Mouse (Mus musculus): ENCODE measurements around the gene Gars. TPM values are rescaled to one million over a fixed set of nuclear protein-coding genes. Genes with fewer than 3 reads are reported as not detected.

Gars gene
- 10 to 100 TPM; 60.7 to 62.6 TPM for total RNA-seq (2021)

DNA sequence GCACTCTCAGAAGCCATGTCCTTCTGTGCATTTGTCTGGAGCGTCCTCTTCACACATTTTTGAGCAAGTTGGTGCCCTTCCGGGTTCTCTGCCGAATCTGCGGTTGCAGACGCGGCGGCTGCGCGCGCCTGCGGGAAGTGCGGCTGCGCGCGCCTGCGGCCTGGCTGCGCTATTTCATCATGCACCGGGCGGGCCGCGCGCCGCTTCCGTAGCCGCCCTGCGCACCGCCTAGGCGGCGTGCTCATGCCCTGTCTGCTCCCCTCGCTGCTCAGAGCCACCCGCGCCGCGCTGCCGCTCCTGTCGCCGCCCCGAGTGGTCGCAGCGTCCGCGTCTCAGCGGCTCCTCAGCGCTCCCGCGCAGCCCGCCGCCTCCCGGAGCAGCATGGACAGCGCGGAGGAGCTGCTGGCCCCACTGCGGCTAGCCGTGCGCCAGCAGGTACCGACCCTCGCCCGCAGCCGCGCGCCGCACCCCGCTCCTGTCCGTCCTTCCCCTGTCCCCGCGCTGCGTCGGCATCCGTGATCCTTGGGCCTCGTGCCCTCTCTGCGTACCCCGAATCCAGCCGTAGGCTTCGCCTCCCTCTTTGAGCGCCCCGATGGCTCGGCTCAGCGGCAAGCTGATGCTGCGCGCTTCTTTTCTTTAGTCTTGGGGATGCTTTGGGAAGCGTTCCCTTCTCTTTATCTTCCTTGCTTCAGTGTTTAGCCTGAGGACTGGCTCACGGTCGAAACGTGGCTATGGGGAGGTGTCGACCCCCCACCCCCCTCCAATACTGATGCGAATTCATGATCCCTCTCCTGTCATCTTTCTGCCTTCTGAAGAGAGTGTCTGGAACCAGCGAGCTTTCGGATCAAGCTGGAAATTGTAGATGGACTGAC is at the start of gene Gars:
Gene Gars, plus strand, starts transcription at position 209 of the 872 bp plus-strand sequence.
- DNase-seq: peak; percentile 85 to 88
- intact Hi-C loops (cut with DNase I): loop anchor here (5.0 kb wide), 1 partner anchor 129 kb away; no protein-coding TSS in a partner anchor

DNA sequence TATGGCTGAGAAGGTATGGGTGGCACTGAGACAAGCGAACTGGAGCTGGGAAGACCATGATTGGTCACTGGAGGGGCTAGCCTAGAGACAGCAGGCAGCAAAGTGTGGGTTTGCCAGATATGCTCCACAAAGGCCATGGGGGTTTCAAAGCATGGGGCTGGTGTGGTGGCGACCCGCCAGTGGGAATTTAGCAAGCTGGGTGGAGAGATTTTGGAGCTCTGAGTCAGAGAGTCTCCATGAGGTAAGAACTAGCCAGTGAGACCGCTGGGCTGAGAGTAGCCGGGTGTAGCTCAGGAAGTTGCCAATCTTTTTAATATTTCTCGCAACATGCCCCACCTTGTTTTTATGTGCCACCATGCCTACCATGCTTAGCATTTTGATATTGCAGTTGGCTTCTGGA is 49.7 kb upstream of the Gars start:
- intact Hi-C loops (cut with DNase I): no loop called here

DNA sequence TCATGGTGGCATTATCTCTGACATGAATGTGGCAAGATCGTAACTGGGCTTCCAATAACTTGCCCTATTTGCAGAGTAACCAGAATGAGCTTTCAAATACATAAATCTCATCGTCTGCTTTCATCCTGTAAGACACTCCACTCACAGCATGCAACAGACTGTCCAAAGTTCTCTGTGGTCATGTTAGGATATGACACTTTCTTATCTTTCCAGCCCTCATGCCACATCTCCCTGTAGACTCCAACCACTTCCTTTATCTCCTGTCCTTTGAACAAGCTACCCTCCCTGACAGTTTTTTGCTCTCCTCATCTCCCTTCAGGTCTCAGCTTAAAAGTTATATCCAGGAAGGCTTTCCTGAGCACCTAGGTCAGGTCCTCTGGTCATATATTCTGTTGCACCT is 46.6 kb upstream of the Gars start:
- no peak for DNase-seq
- intact Hi-C loops (cut with DNase I): loop anchor here (5.0 kb wide), 2 partner anchors 59 to 174 kb away; partner anchors contain the start of gene Znrf2

More for the DNA sequence above, 49.7 kb upstream of the Gars start:
- no peak for DNase-seq

DNA sequence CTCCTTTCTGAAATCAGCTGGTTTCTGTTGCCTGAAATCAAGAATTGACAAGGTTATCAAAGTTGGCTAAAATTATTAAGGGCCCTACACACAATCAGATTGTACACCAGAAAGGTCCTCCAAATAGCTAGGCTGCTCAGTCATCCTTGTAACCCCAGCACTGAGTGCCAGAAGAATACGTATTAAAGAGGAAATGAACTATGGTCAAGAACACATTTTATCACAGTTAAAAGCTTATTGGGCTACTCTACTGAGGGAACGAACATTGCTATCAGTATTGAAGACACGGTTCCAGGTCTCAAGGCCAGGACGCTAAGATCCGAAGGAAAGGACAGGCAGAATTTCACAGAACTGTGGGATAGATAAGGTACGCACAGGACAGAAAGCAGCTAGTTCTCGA is 45.7 kb upstream of the Gars start:
- intact Hi-C loops (cut with DNase I): loop anchor here (1.0 to 5.0 kb wide), 5 partner anchors 19 to 287 kb away; partner anchors contain the start of gene Znrf2
- DNase-seq: no peak

DNA sequence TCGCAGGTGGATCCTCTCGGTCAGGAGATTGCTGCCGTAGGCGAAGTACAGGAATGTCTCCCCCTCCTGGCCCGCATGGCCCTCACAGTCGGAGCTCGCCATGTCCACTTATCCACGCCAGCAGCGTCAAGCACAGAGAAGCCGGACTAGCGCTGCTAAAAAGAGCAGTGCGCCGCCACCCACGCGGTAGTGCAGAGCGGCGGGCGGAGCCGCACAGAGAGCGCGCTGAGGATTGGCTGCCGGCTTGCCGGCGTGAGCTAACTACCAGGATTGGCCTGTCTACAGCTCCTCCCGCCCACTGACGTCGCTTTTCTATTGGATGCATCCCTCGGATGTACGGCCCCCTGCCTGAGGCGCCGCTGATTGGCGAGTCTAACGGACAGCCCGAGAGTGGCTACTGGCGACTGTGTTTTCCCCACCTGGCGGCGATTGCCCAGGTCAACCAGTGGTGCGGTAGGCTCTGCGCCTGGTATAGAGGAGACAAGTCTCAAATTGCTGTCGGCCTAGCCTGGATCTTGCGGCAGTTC is 45.0 kb upstream of the Gars start, which contains the start of gene Ggct:
Gene Ggct, minus strand, starts transcription at position 217 of the 527 bp plus-strand sequence.
- intact Hi-C loops (cut with DNase I): loop anchor here (1.0 to 5.0 kb wide), 5 partner anchors 19 to 288 kb away; partner anchors contain the start of gene Znrf2
- peak; percentile 93 to 94 for DNase-seq

DNA sequence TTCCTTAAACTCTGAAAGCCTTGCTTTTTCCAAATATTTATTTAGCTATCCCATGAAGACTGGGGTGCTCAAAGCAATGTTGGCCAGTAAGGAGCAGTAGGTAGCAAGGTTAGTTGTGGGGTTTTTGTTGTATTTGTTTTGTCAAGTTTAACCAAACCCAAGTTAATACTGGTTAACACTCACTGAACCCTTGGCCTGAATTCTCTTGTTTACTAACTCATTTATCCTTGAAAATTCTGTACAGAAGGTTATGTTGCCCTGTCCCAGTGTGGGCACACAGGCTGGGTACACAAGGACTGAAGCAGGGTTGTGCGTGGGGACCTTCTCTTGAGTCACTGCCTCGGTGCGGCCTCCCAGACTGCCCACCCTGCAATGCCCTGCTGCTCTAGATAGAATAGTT is 41.4 kb upstream of the Gars start:
- intact Hi-C loops (cut with DNase I): no loop called here
- no peak for DNase-seq

DNA sequence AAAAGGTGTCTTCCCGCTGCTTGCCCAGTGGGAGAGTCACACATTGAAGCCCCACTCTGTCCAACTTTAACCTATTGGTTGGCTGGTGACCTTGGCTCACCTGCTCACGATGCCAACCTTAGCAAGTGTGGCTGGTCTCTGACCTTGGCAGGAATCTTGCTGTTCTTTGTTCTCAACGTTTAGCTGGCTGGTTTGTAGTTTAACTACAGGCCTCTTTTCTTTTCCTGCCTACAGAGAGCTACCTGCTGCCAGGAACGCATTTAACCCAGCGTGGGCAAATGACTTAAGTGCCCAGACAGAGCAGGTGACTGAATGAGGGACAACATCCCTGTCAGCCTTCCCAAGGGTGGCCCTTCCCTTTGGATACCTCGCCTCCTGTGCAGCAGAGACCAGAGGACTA is 40.1 kb upstream of the Gars start:
- intact Hi-C loops (cut with DNase I): no loop called here
- no peak for DNase-seq

DNA sequence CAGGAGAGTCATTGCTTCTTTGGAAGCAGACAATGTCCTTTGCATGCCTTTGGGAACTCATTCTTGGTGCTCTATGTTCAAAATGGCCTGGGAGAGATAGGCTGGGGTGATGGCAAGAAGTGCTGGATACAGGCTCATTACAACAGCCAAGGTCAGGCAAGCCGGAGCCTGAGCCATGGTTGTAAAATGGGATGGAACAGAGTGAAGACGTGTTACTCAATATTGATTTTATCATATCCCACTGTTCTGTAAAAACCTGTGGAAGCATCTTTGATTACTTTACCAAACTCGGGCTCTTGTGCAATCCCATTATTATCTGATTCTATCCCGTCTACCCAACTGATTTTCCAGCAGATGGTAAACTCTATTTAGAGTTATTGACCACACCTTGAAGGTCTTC is 36.5 kb upstream of the Gars start:
- no peak for DNase-seq
- intact Hi-C loops (cut with DNase I): no loop called here

DNA sequence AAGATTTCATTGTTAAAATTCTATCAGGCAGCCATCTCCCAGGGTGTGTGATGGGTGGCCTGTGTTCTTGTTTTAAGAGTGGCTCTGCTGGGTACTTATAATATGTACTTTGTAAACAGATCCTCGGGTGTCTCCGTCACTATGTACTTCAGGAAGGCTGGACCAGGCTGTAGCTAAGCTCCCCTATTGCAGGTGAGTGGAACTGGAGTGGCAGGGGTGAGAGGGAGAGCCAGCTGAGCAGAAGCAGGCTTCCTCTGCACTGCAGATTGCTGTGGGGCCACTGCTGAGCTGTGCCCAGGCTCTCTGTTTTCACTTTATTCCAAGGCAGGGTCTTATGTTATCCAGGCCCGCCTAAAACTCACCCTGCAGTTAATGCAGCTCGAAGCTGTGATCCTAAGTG is 35.4 kb upstream of the Gars start:
- intact Hi-C loops (cut with DNase I): no loop called here
- DNase-seq: no peak

DNA sequence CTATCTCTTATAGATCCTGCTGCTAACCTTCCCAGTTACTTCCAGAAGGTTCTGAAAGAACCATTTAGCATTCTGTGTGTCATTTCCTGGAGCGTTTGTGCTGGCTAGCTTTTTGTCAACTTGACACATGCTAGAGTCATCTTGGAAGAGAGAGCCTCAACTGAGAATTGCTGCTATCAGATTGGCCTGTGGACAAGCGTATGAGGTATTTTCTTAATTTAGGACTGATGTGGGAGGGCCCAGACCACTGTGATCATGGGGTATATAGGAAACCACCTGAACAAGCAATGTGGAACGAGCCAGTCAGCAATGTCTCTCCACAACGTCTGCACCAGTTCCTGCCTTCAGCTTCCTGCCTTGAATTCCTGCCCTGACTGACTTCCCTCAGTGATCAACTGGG is 34.2 kb upstream of the Gars start:
- intact Hi-C loops (cut with DNase I): no loop called here
- DNase-seq: no peak

DNA sequence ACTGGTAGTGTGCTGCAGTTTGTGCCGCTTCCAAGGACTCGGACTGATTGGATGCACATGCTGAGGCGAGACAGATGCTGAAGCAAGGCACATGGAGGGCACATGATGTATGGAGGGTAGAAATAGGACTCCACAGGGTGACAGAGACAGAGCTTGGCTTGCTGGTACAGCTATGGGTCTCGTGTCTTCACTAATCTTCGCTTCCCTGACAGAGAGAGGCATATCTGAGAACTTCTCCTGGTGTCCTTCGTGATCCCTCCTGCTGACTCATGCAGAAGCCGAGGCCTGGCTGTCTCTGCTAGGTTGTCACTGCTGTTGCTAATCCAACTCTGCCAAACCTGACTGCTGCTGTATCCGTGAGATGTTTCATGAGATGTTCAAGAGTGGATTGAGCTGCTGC is 29.4 kb upstream of the Gars start:
- intact Hi-C loops (cut with DNase I): no loop called here
- no peak for DNase-seq

DNA sequence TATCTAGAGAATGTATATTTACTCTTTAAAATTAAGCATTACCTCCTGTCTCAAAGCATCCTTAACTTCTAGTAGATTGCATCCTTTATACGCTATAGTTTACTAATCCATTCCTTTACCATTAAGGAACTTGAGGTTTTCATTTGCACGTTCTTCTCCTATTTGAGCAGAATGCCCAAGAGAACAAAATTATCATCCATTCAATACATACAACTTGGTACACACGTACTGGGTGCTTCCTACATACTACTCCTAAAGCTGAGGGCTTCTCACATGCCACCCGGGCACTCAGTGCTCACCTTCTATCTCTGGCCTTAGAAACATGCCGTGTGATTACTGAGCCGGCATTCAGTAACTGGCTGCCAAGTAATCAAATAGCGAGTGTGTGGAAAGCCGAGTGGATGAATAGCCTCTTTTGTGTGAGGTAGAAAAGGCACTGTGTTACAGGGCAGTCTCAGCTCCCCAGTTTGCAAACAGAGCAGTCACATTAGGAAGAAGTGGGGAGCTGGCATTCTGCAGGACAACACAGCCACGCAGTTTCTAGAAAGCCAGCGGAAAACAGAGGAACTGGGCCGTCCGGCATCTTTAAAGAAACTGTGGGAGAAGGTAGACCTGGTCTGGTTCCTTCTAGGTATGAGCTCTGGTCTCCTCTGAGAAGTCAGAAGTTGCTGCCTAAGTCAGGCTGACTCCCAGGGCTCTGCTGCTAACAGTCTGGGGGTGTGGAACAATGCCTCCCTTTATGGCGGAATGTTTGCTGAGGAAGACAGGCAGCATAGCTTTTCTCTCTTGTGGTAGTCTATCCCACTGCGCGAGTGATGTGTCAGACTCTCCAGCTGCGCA is 28.2 kb upstream of the Gars start:
- no peak for DNase-seq
- intact Hi-C loops (cut with DNase I): no loop called here

DNA sequence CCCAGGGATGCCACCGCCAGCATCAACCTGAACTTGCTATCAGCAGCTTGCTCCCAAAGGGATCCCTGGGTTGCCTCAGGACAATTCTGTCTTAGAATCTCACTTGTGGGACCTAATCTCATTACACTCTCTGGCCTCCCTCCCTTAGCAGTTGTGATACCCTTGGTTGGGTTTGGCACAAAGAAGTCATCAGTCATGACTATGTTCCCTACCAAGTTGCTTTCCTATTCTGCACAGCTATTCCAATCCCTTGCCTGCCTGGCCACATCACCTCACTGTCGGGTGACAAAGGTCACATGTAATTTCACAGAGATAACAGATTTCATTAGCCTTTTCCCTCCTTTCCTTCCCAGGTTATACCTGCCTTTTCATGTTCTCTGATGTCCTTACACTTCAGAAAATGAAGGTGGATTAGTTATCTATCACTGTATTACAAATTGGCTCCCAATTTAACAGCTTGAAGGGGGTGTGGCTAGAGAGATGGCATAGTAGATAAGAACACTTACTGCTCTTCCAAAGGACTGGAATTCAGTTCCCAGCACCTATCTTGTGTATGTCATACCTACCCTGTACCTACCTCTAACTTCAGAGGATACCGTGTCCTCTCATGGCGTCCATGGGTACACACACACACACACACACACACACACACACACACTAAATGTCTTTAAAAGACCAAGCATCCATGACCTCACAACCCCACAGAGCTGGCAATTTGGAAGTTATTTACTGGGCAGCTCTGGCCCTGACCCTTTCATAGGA is 27.3 kb upstream of the Gars start:
- intact Hi-C loops (cut with DNase I): no loop called here
- no peak for DNase-seq

DNA sequence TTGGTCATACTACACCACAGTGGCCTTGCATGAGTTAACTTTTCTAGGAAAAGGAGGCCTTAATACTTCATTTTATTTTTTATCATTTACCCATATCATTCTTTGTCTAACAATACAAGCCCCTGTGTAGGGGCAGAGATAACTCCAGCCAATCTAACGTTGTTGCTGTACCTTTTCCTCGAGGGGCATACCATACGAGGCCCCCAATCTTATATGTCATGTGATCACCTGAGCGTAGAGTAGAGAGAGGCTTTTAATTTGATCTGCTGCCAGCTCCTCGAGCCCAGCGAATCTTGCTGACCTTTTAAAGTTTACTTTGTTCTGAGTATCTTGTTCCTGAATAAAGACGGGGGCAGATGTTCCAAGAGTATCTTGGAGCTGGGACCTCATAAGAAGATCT is 25.3 kb upstream of the Gars start:
- DNase-seq: no peak
- intact Hi-C loops (cut with DNase I): no loop called here

DNA sequence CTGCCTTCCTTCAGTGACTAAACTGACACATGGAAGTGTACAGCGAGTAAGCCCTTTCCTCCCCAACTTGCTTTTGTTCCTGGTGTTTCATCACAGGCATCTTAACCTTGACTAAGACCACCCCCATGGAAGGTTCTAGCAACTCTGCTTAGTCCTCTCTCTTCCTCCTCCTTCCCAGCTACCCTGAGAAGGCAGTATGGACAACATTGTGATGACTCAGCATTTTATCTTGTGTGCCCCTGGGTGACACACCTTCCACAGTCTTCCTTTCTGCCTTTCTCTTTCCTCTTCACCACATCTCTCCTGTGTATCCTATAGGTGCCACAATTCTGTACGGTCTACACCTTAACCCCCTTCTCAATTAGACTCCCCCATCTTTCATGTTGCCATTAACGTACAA is 23.6 kb upstream of the Gars start:
- intact Hi-C loops (cut with DNase I): no loop called here
- DNase-seq: no peak

DNA sequence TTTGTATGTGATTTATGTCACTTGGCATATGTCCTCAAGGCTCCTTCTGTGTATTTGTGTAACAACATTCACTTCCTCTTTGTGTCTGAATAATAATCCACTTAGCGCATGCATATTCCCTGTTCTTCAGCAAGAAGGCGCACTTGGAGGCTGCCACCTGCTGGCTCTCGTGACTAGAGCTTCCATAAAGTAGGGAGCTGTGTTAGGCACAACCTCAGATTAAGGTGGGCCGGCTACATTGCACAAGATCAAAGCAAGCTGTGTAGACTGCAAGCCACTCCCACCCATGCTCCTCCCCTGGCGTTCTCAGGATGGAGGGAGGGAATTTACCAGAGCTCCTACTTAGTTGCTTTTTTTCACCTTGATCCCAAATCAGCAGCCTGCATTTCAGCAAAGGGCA is 21.6 kb upstream of the Gars start:
- DNase-seq: peak; percentile 38 to 52
- intact Hi-C loops (cut with DNase I): loop anchor here (5.0 kb wide), 2 partner anchors 209 to 309 kb away; no protein-coding TSS in a partner anchor

DNA sequence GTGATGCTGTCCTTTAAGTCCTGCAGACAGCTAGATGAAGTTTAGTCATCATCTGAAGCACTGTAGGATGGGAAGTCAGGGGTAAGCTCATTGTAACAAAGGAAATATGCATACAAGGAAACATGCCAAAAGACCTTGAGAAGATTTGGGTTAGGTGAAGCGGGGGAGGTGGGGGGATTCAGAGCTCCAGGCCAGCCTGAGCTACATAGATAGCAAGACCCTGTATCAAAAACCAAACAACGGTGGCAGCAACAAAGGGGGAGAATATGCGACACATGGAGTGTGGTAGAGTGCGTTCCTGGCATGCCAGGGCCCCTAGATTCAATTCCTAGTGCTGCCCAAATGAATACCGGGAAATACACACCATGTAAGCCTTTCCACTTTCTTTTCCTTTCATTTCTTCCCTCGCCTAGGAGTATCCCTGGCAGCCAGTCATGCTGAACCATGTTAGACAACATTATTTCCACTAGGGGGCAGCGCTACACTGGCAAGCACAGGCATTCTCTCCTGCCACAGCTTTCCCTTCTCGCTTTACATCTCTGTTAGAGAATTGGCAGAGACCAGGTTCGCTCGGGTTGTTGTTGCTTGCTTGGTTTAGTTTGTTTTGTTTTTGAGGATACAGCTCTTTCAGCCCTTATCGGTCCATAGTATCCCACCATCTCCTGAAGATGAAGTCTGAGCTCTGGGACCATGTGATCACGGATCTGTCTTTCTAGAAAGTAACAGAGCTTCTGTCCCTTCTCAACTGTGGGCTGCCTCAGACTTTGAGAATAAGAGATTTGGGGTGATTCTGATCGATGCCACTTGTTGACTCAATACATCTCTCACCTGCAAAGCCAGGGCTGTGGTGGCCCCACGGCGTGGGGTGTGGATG is 20.9 kb upstream of the Gars start:
- intact Hi-C loops (cut with DNase I): loop anchor here (1.0 to 5.0 kb wide), 4 partner anchors 100 to 310 kb away; no protein-coding TSS in a partner anchor
- peak; percentile 51 to 66 for DNase-seq

DNA sequence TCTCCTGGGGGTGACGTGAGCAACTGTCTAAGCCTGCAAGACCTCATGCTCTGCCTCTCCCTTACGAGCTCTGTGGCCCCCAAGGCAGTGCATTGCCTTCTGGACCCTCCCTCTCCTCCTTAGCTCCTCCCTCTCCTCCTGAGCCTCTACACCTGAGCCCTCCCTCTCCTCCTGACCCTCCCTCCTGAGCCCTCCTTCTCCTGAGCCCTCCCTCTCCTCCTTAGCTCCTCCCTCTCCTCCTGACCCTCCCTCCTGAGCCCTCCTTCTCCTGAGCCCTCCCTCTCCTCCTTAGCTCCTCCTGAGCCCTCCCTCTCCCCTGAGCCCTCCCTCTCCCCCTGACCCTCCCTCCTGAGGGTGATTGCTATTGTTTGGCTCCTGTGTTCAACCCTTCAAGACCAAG is 19.4 kb upstream of the Gars start:
- DNase-seq: no peak
- intact Hi-C loops (cut with DNase I): loop anchor here (5.0 kb wide), 2 partner anchors 211 to 311 kb away; no protein-coding TSS in a partner anchor

DNA sequence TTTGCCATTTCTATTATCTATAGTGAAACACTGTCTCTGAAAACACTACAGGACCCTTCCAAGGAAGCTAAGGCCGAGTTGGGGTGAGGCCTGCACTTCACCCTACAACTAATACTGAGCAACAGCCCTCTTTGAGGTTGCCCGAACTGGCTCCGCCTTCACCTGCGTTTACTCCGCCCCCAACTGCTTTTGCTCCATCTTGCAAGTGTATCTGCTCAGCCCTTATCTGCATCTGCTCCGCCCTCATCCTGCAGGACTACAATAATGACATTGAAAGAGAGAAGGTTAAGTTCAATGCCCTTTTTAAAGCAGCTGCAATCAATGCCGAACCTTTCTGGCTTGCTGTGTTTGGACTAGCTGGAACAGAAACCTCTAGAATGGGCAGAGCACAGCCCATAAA is 16.0 kb upstream of the Gars start:
- intact Hi-C loops (cut with DNase I): no loop called here
- no peak for DNase-seq
